Mouse (Mus musculus) myocyte (in vitro differentiated cells): ENCODE measurements around the gene Tas2r125.

Experiments used
- CEBPB ChIP-seq: IDR thresholded peaks from 2 replicates; pipeline ENCODE4 v1.6.1; 2011; ENCODE audit warnings: mild to moderate bottlenecking, moderate library complexity; ENCODE audit not compliant: poor library complexity, insufficient read depth, severe bottlenecking
- E2F4 ChIP-seq: IDR thresholded peaks from one replicate; pipeline ENCODE4 v1.6.1; 2011; ENCODE audit warnings: mild to moderate bottlenecking, control low read depth, moderate library complexity; ENCODE audit not compliant: insufficient read depth
- MAX ChIP-seq: IDR thresholded peaks from one replicate; pipeline ENCODE4 v1.6.1; 2011; ENCODE audit warnings: low read depth, mild to moderate bottlenecking, control low read depth
- MYOD1 ChIP-seq, 3 experiments: IDR thresholded peaks; one replicate each; pipeline ENCODE4 v1.6.1; 2011; ENCODE audit warnings: control low read depth in 2 of 3, low read depth in 2 of 3, mild to moderate bottlenecking in 2 of 3, moderate library complexity in 1 of 3; ENCODE audit not compliant: insufficient read length in 2 of 3, control insufficient read depth in 1 of 3
- MYOG ChIP-seq, 3 experiments: IDR thresholded peaks; one replicate each; pipeline ENCODE4 v1.6.1; 2011; ENCODE audit warnings: control low read depth in 2 of 3, low read depth in 2 of 3, mild to moderate bottlenecking in 2 of 3; ENCODE audit not compliant: insufficient read length in 2 of 3, control insufficient read depth in 1 of 3, insufficient read depth in 1 of 3
- POLR2A ChIP-seq: IDR thresholded peaks from one replicate; pipeline ENCODE4 v1.6.1; 2011; ENCODE audit warnings: low read depth, mild to moderate bottlenecking, control low read depth, moderate library complexity; ENCODE audit not compliant: insufficient read length
- POLR2AphosphoS2 ChIP-seq: IDR thresholded peaks from one replicate; pipeline ENCODE4 v1.6.1; 2011; ENCODE audit warnings: low read depth, control low read depth; ENCODE audit not compliant: insufficient read length
- SRF ChIP-seq: IDR thresholded peaks from one replicate; pipeline ENCODE4 v1.6.1; 2011; ENCODE audit warnings: low read depth; ENCODE audit not compliant: control insufficient read depth, insufficient read length
- TCF12 ChIP-seq: IDR thresholded peaks from one replicate; pipeline ENCODE4 v1.6.1; 2011; ENCODE audit warnings: mild to moderate bottlenecking, control low read depth; ENCODE audit not compliant: poor library complexity, insufficient read depth, severe bottlenecking
- TCF3 ChIP-seq: IDR thresholded peaks from one replicate; pipeline ENCODE4 v1.6.1; 2011; ENCODE audit warnings: low read depth, control low read depth; ENCODE audit not compliant: insufficient read length
- USF1 ChIP-seq: IDR thresholded peaks from one replicate; pipeline ENCODE4 v1.6.1; 2011; ENCODE audit warnings: low read depth, mild to moderate bottlenecking, control low read depth, moderate library complexity

DNA sequence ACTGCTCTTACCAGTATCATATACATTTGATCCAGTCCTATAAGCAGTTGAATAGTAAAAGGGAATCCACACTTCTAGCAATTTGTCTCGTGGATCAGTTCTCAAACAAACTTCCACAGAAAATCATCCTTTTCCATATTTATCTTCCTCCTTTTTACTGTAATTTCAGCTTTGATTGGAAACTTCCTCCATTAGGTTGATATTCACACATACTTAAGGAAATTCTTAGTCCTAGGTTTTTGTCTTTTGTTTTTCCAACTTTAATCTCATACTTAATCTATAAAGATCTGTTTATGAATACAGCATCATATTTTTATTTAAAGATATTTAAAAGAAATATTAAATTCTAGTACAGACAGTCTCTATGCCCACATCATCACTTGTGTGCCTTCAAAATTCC is 48.4 kb downstream of the Tas2r125 start, which contains the start of gene Tas2r131:
- TF ChIP-seq E2F4 (no peak), POLR2A (no peak), TCF12 (no peak), CEBPB (no peak), MAX (no peak), USF1 (no peak), SRF (no peak), MYOD1 (IDR thresholded peaks at IDR 0.05; ENCODE audit: control insufficient read depth in 1 of 3, insufficient read length in 2 of 3, low read depth in 2 of 3) (no peak), MYOG (IDR thresholded peaks at IDR 0.05; ENCODE audit: control insufficient read depth in 1 of 3, insufficient read depth in 1 of 3, insufficient read length in 2 of 3, low read depth in 2 of 3) (no peak), TCF3 (no peak), POLR2AphosphoS2 (no peak)
